Mouse (Mus musculus): ENCODE measurements around the gene Tmc6. TPM values are rescaled to one million over a fixed set of nuclear protein-coding genes. Genes with fewer than 3 reads are reported as not detected.

The Tmc6 gene
- polyA plus RNA-seq (2014; fragmentation: Illumina TruSeq; extraction: RNeasy Lipid Tissue Mini Kit (QIAGEN cat#74804)), result 0.54 TPM

DNA sequence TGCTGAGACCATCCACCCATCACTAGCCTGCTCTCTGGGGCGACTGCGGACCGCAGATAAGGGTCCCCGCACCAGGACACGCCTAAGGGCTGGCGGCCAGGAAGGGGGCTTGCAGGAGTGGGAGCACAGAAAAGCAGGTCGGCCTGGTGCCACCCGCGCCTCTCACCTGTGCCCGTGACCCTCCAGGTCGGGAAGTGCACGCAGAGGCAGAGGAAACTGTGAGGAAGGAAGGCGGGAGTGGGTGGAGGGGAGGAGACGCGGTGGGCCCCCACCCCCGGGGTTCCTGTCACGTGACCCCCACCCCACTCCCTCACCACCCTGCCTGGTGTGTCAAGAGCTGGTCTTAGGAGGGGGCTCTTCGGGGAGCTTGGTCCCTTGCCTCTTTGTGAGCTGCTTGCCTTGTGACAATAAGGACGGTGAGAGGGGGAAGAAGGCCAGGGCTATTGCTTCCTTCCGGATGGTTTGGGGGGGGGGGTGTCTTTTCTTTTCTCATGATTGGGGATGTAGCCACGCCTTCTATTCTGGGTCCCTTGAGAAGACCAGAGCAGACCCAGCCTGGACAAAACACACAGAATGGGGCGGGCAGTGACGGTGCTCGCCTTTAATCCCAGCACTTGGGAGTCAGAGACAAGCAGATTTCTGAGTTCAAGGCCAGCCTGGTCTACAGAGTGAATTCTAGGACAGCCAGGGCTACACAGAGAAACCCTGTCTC is at the start of gene Tmc6, which contains the start of gene Tmc8:
TSS of gene Tmc6 (minus strand) at position 206 of the 712 bp plus-strand sequence.
TSS of gene Tmc8 (plus strand) at position 84 of the 712 bp plus-strand sequence.

DNA sequence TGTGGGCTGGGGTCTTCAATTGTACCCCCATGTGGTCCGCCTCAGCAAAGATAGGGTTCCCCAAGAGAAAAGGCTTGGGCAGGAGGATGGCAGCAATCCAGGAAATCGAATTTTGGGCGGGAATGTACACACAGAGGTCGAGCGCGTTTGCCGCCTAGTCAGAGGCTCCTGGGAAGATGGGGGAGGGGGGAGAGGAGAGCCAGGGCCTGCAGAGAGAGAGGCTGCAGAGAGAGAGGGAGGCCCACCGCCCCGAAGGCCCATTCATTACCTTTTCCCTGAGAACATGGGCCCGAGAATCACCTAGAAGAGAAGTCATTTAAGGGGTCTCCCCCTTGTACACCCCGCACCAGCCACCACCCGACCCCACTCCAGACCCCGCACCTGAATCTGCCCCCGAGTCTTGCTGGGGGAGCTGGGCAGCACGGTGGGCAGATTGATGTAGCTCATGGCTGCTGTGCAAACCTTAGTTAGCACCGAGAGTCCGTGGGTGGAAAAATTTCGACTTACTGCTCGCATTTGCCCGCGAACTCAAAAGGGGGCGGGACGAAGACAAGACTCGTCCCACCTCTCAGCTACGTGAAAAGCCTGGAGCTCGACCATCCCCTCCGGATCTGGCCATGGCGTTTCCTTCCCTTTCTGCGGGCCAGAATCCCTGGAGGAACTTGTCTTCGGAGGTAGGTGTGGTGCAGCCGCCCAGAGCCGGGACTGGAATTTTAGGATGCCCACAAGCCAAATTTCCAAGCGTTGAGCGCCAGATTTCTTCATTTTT is 43.5 kb upstream of the Tmc6 start, which contains the start of the genes Afmid and Tk1:
TSS of gene Afmid (plus strand) at position 592 of the 769 bp plus-strand sequence.
TSS of gene Tk1 (minus strand) at position 760 of the 769 bp plus-strand sequence.

DNA sequence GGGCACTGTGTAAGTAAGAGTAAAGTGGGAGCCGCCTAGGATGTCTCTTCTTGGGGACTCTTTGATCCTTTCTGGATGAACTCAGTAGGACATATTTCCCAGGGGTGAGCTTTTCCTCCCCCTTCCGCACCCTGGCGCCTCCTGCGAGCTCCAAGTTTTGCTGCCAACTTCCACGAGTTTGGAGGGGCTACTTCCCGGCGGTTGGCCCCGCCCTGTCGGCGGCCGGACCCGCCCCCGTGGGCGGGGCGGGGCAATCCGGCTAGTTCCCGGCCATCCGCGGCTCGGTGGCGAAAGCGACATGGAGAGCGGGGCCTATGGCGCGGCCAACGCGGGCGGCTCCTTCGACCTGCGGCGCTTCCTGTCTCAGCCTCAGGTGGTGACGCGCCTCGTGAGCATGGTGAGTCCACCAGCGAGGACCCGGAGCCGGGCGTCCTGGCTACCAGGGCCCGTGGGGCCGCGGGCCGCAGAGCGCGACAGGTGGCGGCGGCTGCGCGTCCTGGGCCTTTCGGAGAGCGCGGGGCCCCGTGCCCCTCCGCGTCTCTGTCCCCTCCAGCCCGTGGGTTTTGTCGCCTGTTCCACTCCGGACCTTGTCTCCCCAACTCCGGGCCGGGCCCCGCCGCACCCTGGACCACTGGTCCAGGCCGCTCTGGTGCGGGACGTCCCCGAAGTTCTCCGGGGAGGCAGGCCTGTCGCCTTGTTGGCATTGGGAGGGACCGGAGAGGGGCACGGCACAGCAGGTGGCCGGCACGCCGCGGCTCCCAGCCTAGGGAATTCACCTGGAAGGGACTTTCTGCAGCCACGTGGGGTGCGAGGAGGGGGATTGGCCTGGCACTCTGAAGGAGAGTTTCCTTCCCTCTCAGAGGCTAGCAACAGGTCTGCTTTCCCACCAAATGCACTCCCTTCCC is 27.7 kb upstream of the Tmc6 start, which contains the start of the genes Gm20708 and Syngr2:
TSS of gene Gm20708 (plus strand) at position 262 of the 905 bp plus-strand sequence.
TSS of gene Syngr2 (plus strand) at position 262 of the 905 bp plus-strand sequence.

DNA sequence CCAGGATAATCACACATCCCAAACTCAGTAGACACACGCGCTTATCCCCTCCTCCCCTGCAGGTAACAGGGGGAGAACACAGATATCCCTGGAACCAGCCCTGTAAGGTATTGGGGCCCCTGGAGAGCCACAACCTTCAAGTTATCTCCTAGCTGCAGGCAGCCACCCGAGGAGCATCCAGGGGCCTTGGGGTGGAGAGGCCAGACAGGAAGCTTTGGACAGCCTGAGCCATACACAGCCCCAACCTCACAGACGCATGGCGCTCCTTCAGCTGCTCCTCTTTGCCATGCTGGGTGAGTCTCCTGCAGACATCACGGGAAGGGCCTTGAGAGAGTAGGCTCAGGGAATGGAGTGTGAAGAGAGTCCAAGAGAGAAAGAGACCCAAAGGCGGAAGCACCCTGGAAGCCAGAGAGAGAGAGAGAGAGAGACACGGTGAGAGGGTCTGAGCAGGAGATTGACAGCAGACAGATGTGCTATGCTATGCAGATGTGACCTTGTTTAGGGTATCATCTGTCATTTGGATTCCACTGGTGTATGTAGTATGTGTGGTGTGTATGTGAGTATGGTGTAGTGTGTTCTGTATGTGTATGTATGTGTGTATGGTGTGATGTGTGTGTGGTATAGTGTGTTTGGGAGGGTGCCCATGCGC is 15.6 kb upstream of the Tmc6 start, which contains the start of gene 6030468B19Rik:
TSS of gene 6030468B19Rik (plus strand) at position 150 of the 649 bp plus-strand sequence.

Other genes starting within 250 kb of the Tmc6 start
- gene Tnrc6c, start 127.9 kb downstream of the Tmc6 start, polyA plus RNA-seq (2014; fragmentation: Illumina TruSeq; extraction: RNeasy Lipid Tissue Mini Kit (QIAGEN cat#74804)), result 12.9 TPM
- 0.23 TPM for gene Tmc8, start 122 bp downstream of the Tmc6 start, polyA plus RNA-seq (2014; fragmentation: Illumina TruSeq; extraction: RNeasy Lipid Tissue Mini Kit (QIAGEN cat#74804))
- not detected for gene 6030468B19Rik, start 15.5 kb upstream of the Tmc6 start, polyA plus RNA-seq (2014; fragmentation: Illumina TruSeq; extraction: RNeasy Lipid Tissue Mini Kit (QIAGEN cat#74804))
- 1.8 TPM for gene Gm20708, start 27.5 kb upstream of the Tmc6 start, polyA plus RNA-seq (2014; fragmentation: Illumina TruSeq; extraction: RNeasy Lipid Tissue Mini Kit (QIAGEN cat#74804))
- gene Syngr2, start 27.5 kb upstream of the Tmc6 start, polyA plus RNA-seq (2014; fragmentation: Illumina TruSeq; extraction: RNeasy Lipid Tissue Mini Kit (QIAGEN cat#74804)), result 3.2 TPM
- gene Afmid, start 43.7 kb upstream of the Tmc6 start, polyA plus RNA-seq (2014; fragmentation: Illumina TruSeq; extraction: RNeasy Lipid Tissue Mini Kit (QIAGEN cat#74804)), result 0.40 TPM
- gene Tk1, start 43.9 kb upstream of the Tmc6 start, polyA plus RNA-seq (2014; fragmentation: Illumina TruSeq; extraction: RNeasy Lipid Tissue Mini Kit (QIAGEN cat#74804)), result not detected
- gene Birc5, start 67.1 kb upstream of the Tmc6 start, polyA plus RNA-seq (2014; fragmentation: Illumina TruSeq; extraction: RNeasy Lipid Tissue Mini Kit (QIAGEN cat#74804)), result 41.2 TPM
- gene Tmem235, start 78.6 kb upstream of the Tmc6 start, polyA plus RNA-seq (2014; fragmentation: Illumina TruSeq; extraction: RNeasy Lipid Tissue Mini Kit (QIAGEN cat#74804)), result not detected
- not detected for gene Tha1, start 91.3 kb upstream of the Tmc6 start, polyA plus RNA-seq (2014; fragmentation: Illumina TruSeq; extraction: RNeasy Lipid Tissue Mini Kit (QIAGEN cat#74804))
- gene Socs3, start 187.8 kb upstream of the Tmc6 start, polyA plus RNA-seq (2014; fragmentation: Illumina TruSeq; extraction: RNeasy Lipid Tissue Mini Kit (QIAGEN cat#74804)), result 1.0 TPM
- 4.5 TPM for gene Pgs1, start 204.1 kb upstream of the Tmc6 start, polyA plus RNA-seq (2014; fragmentation: Illumina TruSeq; extraction: RNeasy Lipid Tissue Mini Kit (QIAGEN cat#74804))